Mouse (Mus musculus): Measurements from ENCODE around the gene Klc4. TPM values are rescaled to one million over a fixed set of nuclear protein-coding genes. Genes with fewer than 3 reads are reported as not detected.

Gene Klc4
- polyA plus RNA-seq, 1 experiment from 2014 or later = 16.5 TPM

- Histone ChIP-seq H3K9ac (ENCODE audit: low read depth, low read length) (no peak overlapping the region), H3K9me3 (replicated peaks; ENCODE audit: control insufficient read depth, low read length) (no peaks in the 10 kb centered on the region), H3K4me2 (no peak overlapping the region), H3K27ac (ENCODE audit: low read depth, low read length) (no peak overlapping the region), H3K4me1 (ENCODE audit: control insufficient read depth, insufficient read depth, low read length) (no peaks in the 10 kb centered on the region), H3K27me3 (ENCODE audit: control insufficient read depth, insufficient read depth, low read length) (no peaks in the 10 kb centered on the region), H3K36me3 (ENCODE audit: control insufficient read depth, insufficient read depth, low read length) (peaks cover 58% of the 10 kb centered on the region), H3K4me3 (ENCODE audit: low read depth, low read length) (no peak overlapping the region)
- WGBS (ENCODE audit: insufficient replicate concordance) = 93% methylated on average over 12 of the region's 12 CpGs
- ATAC-seq (replicated peaks; ENCODE audit: insufficient number of reproducible peaks, low FRiP score, low TSS enrichment) = no peak
Observed at GRCm38 (mm10) chr17:46661981-46662380, 16.2 kb upstream of the Klc4 start.

GRCm38 (mm10) chr17:46661351-46661750 is 15.5 kb upstream of the Klc4 start:
- ATAC-seq (replicated peaks; ENCODE audit: insufficient number of reproducible peaks, low FRiP score, low TSS enrichment) = no peak
- no peak overlapping the region for H3K27ac ChIP-seq (ENCODE audit: low read depth, low read length)
- no peaks in the 10 kb centered on the region for H3K4me1 ChIP-seq (ENCODE audit: control insufficient read depth, insufficient read depth, low read length)
- H3K4me3 ChIP-seq (ENCODE audit: low read depth, low read length) = no peak overlapping the region
- no peaks in the 10 kb centered on the region for H3K27me3 ChIP-seq (ENCODE audit: control insufficient read depth, insufficient read depth, low read length)
- H3K9ac ChIP-seq (ENCODE audit: low read depth, low read length) = no peak overlapping the region
- 90% methylated on average over 9 of the region's 9 CpGs for WGBS (ENCODE audit: insufficient replicate concordance)
- no peak overlapping the region for H3K4me2 ChIP-seq
- H3K9me3 ChIP-seq (replicated peaks; ENCODE audit: control insufficient read depth, low read length) = no peaks in the 10 kb centered on the region
- peaks cover 58% of the 10 kb centered on the region for H3K36me3 ChIP-seq (ENCODE audit: control insufficient read depth, insufficient read depth, low read length)

GRCm38 (mm10) chr17:46656054-46656453 is 10.2 kb upstream of the Klc4 start:
- 77% methylated on average over 6 of the region's 6 CpGs for WGBS (ENCODE audit: insufficient replicate concordance)
- no peaks in the 10 kb centered on the region for H3K9me3 ChIP-seq (replicated peaks; ENCODE audit: control insufficient read depth, low read length)
- H3K36me3 ChIP-seq (ENCODE audit: control insufficient read depth, insufficient read depth, low read length) = peaks cover 57% of the 10 kb centered on the region
- H3K4me3 ChIP-seq (ENCODE audit: low read depth, low read length) = no peak overlapping the region
- no peak overlapping the region for H3K4me2 ChIP-seq
- peaks cover 14% of the 10 kb centered on the region for H3K4me1 ChIP-seq (ENCODE audit: control insufficient read depth, insufficient read depth, low read length)
- no peaks in the 10 kb centered on the region for H3K27me3 ChIP-seq (ENCODE audit: control insufficient read depth, insufficient read depth, low read length)
- H3K27ac ChIP-seq (ENCODE audit: low read depth, low read length) = no peak overlapping the region
- no peak overlapping the region for H3K9ac ChIP-seq (ENCODE audit: low read depth, low read length)
- ATAC-seq (replicated peaks; ENCODE audit: insufficient number of reproducible peaks, low FRiP score, low TSS enrichment) = no peak

- Histone ChIP-seq H3K36me3 (ENCODE audit: control insufficient read depth, insufficient read depth, low read length) (peaks cover 37% of the 10 kb centered on the region), H3K4me3 (ENCODE audit: low read depth, low read length) (peak overlapping the region; percentile 79), H3K27ac (ENCODE audit: low read depth, low read length) (peak overlapping the region; percentile 97; the same call in 1 of the 2 replicates), H3K4me2 (peak overlapping the region; percentile 93), H3K27me3 (ENCODE audit: control insufficient read depth, insufficient read depth, low read length) (no peaks in the 10 kb centered on the region), H3K9me3 (replicated peaks; ENCODE audit: control insufficient read depth, low read length) (no peaks in the 10 kb centered on the region), H3K9ac (ENCODE audit: low read depth, low read length) (peak overlapping the region; percentile 94), H3K4me1 (ENCODE audit: control insufficient read depth, insufficient read depth, low read length) (peaks cover 24% of the 10 kb centered on the region)
- no peak for ATAC-seq (replicated peaks; ENCODE audit: insufficient number of reproducible peaks, low FRiP score, low TSS enrichment)
- 60% methylated on average over 20 of the region's 20 CpGs for WGBS (ENCODE audit: insufficient replicate concordance)
Observed at GRCm38 (mm10) chr17:46651755-46652547, 6.1 kb upstream of the Klc4 start.

- WGBS (ENCODE audit: insufficient replicate concordance) = 72% methylated on average over 17 of the region's 17 CpGs
- peaks cover 37% of the 10 kb centered on the region for H3K36me3 ChIP-seq (ENCODE audit: control insufficient read depth, insufficient read depth, low read length)
- ATAC-seq (replicated peaks; ENCODE audit: insufficient number of reproducible peaks, low FRiP score, low TSS enrichment) = no peak
- H3K4me2 ChIP-seq = peak overlapping the region; percentile 93
- peaks cover 26% of the 10 kb centered on the region for H3K4me1 ChIP-seq (ENCODE audit: control insufficient read depth, insufficient read depth, low read length)
- H3K4me3 ChIP-seq (ENCODE audit: low read depth, low read length) = peak overlapping the region; percentile 79
- H3K9me3 ChIP-seq (replicated peaks; ENCODE audit: control insufficient read depth, low read length) = no peaks in the 10 kb centered on the region
- peak overlapping the region; percentile 97 for H3K27ac ChIP-seq (ENCODE audit: low read depth, low read length)
- H3K9ac ChIP-seq (ENCODE audit: low read depth, low read length) = peak overlapping the region; percentile 94
- H3K27me3 ChIP-seq (ENCODE audit: control insufficient read depth, insufficient read depth, low read length) = no peaks in the 10 kb centered on the region
Observed at GRCm38 (mm10) chr17:46651292-46651691, 5.5 kb upstream of the Klc4 start.

GRCm38 (mm10) chr17:46650232-46651031 is 4.6 kb upstream of the Klc4 start, which contains the start of gene Cul7:
TSS of gene Cul7 (plus strand) at chr17:46650337.
- peak within 1 kb of the TSS; percentile 97 for H3K27ac ChIP-seq (ENCODE audit: low read depth, low read length)
- H3K4me2 ChIP-seq = peak within 1 kb of the TSS; percentile 93
- ATAC-seq (replicated peaks; ENCODE audit: insufficient number of reproducible peaks, low FRiP score, low TSS enrichment) = peak; percentile 91
- H3K4me3 ChIP-seq (ENCODE audit: low read depth, low read length) = peak within 1 kb of the TSS; percentile 79
- H3K9me3 ChIP-seq (replicated peaks; ENCODE audit: control insufficient read depth, low read length) = no peaks in the 10 kb centered on the region
- peak within 1 kb of the TSS; percentile 94 for H3K9ac ChIP-seq (ENCODE audit: low read depth, low read length)
- under 1% methylated on average over 56 of the region's 58 CpGs for WGBS (ENCODE audit: insufficient replicate concordance)
- H3K36me3 ChIP-seq (ENCODE audit: control insufficient read depth, insufficient read depth, low read length) = peaks cover 30% of the 10 kb centered on the region
- peaks cover 26% of the 10 kb centered on the region for H3K4me1 ChIP-seq (ENCODE audit: control insufficient read depth, insufficient read depth, low read length)
- H3K27me3 ChIP-seq (ENCODE audit: control insufficient read depth, insufficient read depth, low read length) = no peaks in the 10 kb centered on the region

GRCm38 (mm10) chr17:46649811-46650210 is 4.0 kb upstream of the Klc4 start:
- H3K27me3 ChIP-seq (ENCODE audit: control insufficient read depth, insufficient read depth, low read length) = no peaks in the 10 kb centered on the region
- H3K4me2 ChIP-seq = peak overlapping the region; percentile 93
- H3K4me1 ChIP-seq (ENCODE audit: control insufficient read depth, insufficient read depth, low read length) = peaks cover 30% of the 10 kb centered on the region
- no peaks in the 10 kb centered on the region for H3K9me3 ChIP-seq (replicated peaks; ENCODE audit: control insufficient read depth, low read length)
- WGBS (ENCODE audit: insufficient replicate concordance) = 36% methylated on average over 15 of the region's 15 CpGs
- peak overlapping the region; percentile 79 for H3K4me3 ChIP-seq (ENCODE audit: low read depth, low read length)
- peak overlapping the region; percentile 97 for H3K27ac ChIP-seq (ENCODE audit: low read depth, low read length)
- peak overlapping the region; percentile 94 for H3K9ac ChIP-seq (ENCODE audit: low read depth, low read length)
- ATAC-seq (replicated peaks; ENCODE audit: insufficient number of reproducible peaks, low FRiP score, low TSS enrichment) = no peak
- H3K36me3 ChIP-seq (ENCODE audit: control insufficient read depth, insufficient read depth, low read length) = peaks cover 27% of the 10 kb centered on the region

GRCm38 (mm10) chr17:46648436-46648835 is 2.6 kb upstream of the Klc4 start:
- no peak overlapping the region for H3K4me2 ChIP-seq
- no peaks in the 10 kb centered on the region for H3K9me3 ChIP-seq (replicated peaks; ENCODE audit: control insufficient read depth, low read length)
- no peak for ATAC-seq (replicated peaks; ENCODE audit: insufficient number of reproducible peaks, low FRiP score, low TSS enrichment)
- H3K4me1 ChIP-seq (ENCODE audit: control insufficient read depth, insufficient read depth, low read length) = peaks cover 36% of the 10 kb centered on the region
- H3K36me3 ChIP-seq (ENCODE audit: control insufficient read depth, insufficient read depth, low read length) = peaks cover 13% of the 10 kb centered on the region
- H3K9ac ChIP-seq (ENCODE audit: low read depth, low read length) = no peak overlapping the region
- no peak overlapping the region for H3K4me3 ChIP-seq (ENCODE audit: low read depth, low read length)
- WGBS (ENCODE audit: insufficient replicate concordance) = 90% methylated on average over 9 of the region's 9 CpGs
- no peak overlapping the region for H3K27ac ChIP-seq (ENCODE audit: low read depth, low read length)
- H3K27me3 ChIP-seq (ENCODE audit: control insufficient read depth, insufficient read depth, low read length) = no peaks in the 10 kb centered on the region
